Mouse (Mus musculus): ENCODE data around the gene Atp5h. TPM values are rescaled to one million over a fixed set of nuclear protein-coding genes. Genes with fewer than 3 reads are reported as not detected.

The Atp5h gene
- polyA plus RNA-seq, 1 experiment = 785 TPM

DNA sequence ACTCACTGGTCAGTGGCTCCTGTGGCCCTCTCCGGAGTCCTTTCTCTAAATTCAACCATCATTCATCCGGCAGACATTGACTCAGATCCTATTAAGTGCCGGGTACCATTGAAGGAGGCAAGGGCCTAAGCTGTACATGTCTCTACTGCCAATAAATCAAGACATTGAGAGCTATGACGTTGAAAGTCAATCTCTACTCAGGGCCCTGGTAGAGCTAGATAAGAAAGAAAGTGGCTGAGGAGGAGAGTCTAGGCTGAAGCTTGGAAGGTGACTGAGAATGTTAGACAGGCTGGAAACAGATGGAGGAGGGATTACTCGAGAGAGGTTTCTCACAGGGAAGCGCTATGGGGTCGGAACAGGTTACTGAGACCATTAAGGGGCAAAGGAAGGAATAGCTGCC, 49.4 kb downstream of the Atp5h start:
- DNase-seq (ENCODE audit: extremely low spot score in 1 of 2, low spot score in 1 of 2) = no peak

DNA sequence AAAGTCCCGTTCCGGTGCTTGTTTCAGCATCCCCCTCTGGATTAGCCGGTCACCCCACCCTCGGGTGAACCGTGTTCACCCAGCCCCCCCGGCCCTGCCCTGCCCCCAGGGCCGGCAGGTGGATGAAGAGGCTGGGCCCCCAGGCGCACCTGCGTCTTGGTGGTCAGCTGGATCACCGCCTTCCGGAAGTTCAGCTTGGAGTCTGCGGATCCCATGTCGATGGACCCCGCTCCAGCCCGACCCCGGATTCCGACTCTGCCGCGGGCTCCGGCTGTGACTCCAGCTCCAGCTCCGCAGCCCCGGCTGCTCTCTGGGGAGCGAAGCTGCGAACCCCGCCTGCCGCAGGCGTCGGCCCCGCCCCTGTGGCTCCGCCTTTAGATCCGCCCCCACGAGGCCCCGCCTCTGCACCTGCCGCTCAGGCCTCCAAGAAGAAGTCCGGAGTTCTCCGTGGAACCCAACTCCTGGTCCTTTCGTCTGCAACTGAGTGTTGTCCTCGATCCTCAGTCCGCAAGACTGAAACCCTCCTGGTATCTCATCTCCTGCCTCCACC, 52.3 kb downstream of the Atp5h start, which contains the start of gene Hid1:
Gene Hid1, minus strand, starts transcription at position 362 of the 550 bp plus-strand sequence.
- peak; percentile 76 to 91 for DNase-seq (ENCODE audit: extremely low spot score in 1 of 2, low spot score in 1 of 2)

DNA sequence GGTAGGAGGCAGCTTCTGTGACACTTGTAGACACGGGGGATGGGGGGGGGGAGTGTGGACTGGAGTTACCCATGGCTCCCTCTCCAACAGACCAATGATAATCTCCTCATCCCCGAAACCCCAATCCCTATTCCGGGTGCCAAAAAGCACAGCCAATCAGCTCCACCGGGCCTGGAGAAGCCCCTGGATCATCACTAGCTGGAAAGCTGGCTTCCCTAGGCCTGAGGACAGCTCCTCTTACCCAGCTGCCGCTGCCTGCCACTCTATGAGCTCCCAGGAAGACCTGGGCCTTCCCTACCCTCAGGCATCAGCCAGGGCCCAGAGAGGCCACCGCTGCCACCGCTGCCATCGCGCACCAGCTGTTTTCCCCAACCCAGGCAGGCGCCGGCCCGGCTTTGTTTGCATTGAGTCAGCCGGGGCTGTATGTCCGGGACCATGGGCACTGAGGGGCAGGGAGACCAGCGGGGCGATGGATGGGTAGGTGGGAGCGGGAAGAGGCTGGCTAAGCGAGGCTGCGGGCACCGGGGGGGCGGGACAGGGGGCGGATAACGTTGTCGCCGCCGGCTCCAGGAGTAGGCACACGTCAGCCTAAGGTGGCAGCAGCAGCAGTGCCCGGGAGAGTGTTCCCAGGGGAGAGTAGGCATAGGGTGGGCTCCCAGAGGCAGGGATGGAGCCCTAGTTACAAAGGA, 52.9 kb downstream of the Atp5h start:
- peak; percentile 49 to 76 for DNase-seq (ENCODE audit: extremely low spot score in 1 of 2, low spot score in 1 of 2)

DNA sequence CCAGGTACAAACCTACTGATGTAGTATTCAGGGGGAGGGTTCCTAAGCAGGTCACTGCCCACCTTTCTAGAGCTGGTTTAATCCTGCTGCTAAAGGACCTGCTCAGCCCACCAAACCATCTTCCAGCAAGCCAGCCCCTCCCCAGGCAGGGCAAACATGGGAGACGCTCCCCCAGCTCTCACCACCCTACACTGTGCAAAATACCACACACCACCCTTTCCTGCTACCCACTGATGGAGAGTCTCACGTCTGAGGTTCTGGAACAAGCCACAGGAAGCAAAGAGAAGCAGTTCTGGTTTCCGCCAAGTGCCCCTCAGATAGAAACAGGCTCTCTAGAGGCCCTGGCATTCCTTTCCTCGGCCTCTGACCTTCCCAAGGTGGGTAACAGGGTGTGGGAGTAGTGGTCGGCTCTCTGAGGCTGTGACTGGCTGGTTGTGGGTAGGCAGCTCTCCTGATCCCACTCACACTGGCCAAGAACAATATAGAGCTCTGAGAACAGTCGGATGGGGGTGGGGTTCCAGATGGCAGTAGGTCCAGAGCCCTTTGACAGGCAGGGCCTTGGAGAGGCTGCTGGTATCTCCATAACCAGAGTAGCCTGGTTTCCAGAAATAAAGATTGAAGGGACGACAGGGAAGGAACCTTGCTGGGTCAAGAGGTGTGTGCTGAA, 53.6 kb downstream of the Atp5h start:
- DNase-seq (ENCODE audit: extremely low spot score in 1 of 2, low spot score in 1 of 2) = no peak

Other genes starting within 250 kb of the Atp5h start
- gene Tmem104, start 232.5 kb downstream of the Atp5h start, polyA plus RNA-seq (2012; rRNA removed) = 10.2 and 10.4 TPM in 2 replicates
- 36.2 and 36.9 TPM in 2 replicates for gene Nat9, start 232.1 kb downstream of the Atp5h start, polyA plus RNA-seq (2012; rRNA removed)
- 55.1 and 55.6 TPM in 2 replicates for gene Grin2c, start 152.7 kb downstream of the Atp5h start, polyA plus RNA-seq (2012; rRNA removed)
- gene Fdxr, start 142.9 kb downstream of the Atp5h start, polyA plus RNA-seq (2012; rRNA removed) = 33.1 and 34.4 TPM in 2 replicates
- 13.2 and 13.9 TPM in 2 replicates for gene Fads6, start 122.3 kb downstream of the Atp5h start, polyA plus RNA-seq (2012; rRNA removed)
- gene Otop2, start 112.8 kb downstream of the Atp5h start, polyA plus RNA-seq (2012; rRNA removed) = 14.6 and 19.2 TPM in 2 replicates
- 7.8 and 8.6 TPM in 2 replicates for gene Ush1g, start 97.9 kb downstream of the Atp5h start, polyA plus RNA-seq (2012; rRNA removed)
- 0.30 and 0.34 TPM in 2 replicates for gene Otop3, start 85.2 kb downstream of the Atp5h start, polyA plus RNA-seq (2012; rRNA removed)
- 97.9 and 106 TPM in 2 replicates for gene Hid1, start 52.2 kb downstream of the Atp5h start, polyA plus RNA-seq (2012; rRNA removed)
- 22.7 and 23.1 TPM in 2 replicates for gene Cdr2l, start 38.0 kb downstream of the Atp5h start, polyA plus RNA-seq (2012; rRNA removed)
- 129 and 134 TPM in 2 replicates for gene Mrpl58, start 16.2 kb downstream of the Atp5h start, polyA plus RNA-seq (2012; rRNA removed)
- gene Kctd2, start 166 bp upstream of the Atp5h start, polyA plus RNA-seq (2012; rRNA removed) = 71.8 and 78.7 TPM in 2 replicates
- 0.06 and 0.17 TPM in 2 replicates for gene Trim80, start 20.6 kb upstream of the Atp5h start, polyA plus RNA-seq (2012; rRNA removed)
- gene Slc16a5, start 42.5 kb upstream of the Atp5h start, polyA plus RNA-seq (2012; rRNA removed) = 0.06 TPM in 1 of 2 replicates, not detected in the other
- gene Armc7, start 55.7 kb upstream of the Atp5h start, polyA plus RNA-seq (2012; rRNA removed) = 9.9 TPM in 2 replicates
- gene Nt5c, start 71.9 kb upstream of the Atp5h start, polyA plus RNA-seq (2012; rRNA removed) = 73.9 and 74.9 TPM in 2 replicates
- gene Jpt1, start 94.4 kb upstream of the Atp5h start, polyA plus RNA-seq (2012; rRNA removed) = 209 and 216 TPM in 2 replicates
- gene Sumo2, start 116.3 kb upstream of the Atp5h start, polyA plus RNA-seq (2012; rRNA removed) = 365 and 405 TPM in 2 replicates
- 71.0 and 72.9 TPM in 2 replicates for gene Nup85, start 144.5 kb upstream of the Atp5h start, polyA plus RNA-seq (2012; rRNA removed)
- gene Mrps7, start 184.0 kb upstream of the Atp5h start, polyA plus RNA-seq (2012; rRNA removed) = 40.7 and 42.9 TPM in 2 replicates
- 61.7 and 65.1 TPM in 2 replicates for gene Gga3, start 184.1 kb upstream of the Atp5h start, polyA plus RNA-seq (2012; rRNA removed)
- 36.3 and 38.9 TPM in 2 replicates for gene Mif4gd, start 193.0 kb upstream of the Atp5h start, polyA plus RNA-seq (2012; rRNA removed)
- 117 and 127 TPM in 2 replicates for gene Slc25a19, start 208.3 kb upstream of the Atp5h start, polyA plus RNA-seq (2012; rRNA removed)

Measured in frontal cortex, adult 2 months (tissue).